Mouse (Mus musculus): ENCODE measurements at regions not wholly inside any gene's neighbourhood (a gene's known extent, or its start where the extent isn't known, plus 50 kb on each side); places are given as distances from the start of the nearest gene placed in this dataset.

DNA sequence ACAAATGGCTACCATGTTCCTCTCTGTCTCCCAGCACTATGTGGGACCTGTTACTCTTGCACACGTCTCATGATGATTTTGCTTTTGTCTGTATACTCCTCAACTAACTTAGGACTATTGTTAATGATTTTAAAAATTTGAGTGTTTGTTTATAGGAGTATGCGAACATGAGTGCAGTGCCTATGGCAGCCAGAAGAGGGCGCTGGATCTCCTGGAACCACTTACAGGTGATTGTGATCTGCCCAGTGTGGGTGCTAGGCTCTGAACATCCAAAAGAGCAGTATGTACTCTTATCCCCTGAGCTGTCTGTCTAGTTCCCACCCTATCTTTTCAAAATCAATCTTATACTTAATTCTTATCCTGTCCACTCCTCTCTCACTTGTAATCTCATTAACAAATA lies 56.2 kb upstream of the Pld5 start:
- Histone ChIP-seq H3K9me3 (ENCODE audit: control insufficient read depth, low read length) (no peaks in the 10 kb centered on the region), H3K27me3 (ENCODE audit: control insufficient read depth, insufficient read depth, low read length) (no peaks in the 10 kb centered on the region), H3K9ac (ENCODE audit: low read length) (no peak overlapping the region), H3K4me3 (ENCODE audit: low read depth, low read length) (no peak overlapping the region), H3K4me2 (replicated peaks; ENCODE audit: low read depth) (no peak overlapping the region), H3K27ac (replicated peaks) (no peak overlapping the region), H3K4me1 (replicated peaks; ENCODE audit: control insufficient read depth, insufficient read depth) (no peaks in the 10 kb centered on the region), H3K36me3 (ENCODE audit: control insufficient read depth, insufficient read depth, low read length) (no peaks in the 10 kb centered on the region)
- TF ChIP-seq CTCF (IDR thresholded peaks at IDR 0.05; ENCODE audit: low read depth): peak; percentile 24; the same call in 1 of the 2 replicates
- no peak for TF ChIP-seq EP300 (optimal IDR thresholded peaks at IDR 0.05)
- ATAC-seq (ENCODE audit: low FRiP score, low TSS enrichment) (no peak), DNase-seq (ENCODE audit: low spot score) (no peak)
- WGBS: 67% methylated on average over 3 of the region's 3 CpGs
